Mouse (Mus musculus) layer of hippocampus, adult 9-10 months (tissue): ENCODE measurements around the gene Gm3187.
"Not testable (repeated sequence)": the region's sequence is repeated elsewhere in the genome, so short reads cannot be mapped to it uniquely, and the experiment has no call there.

Experiments used
- DNase-seq: peaks from one replicate; pipeline ENCODE4 v3.0.0; 2022; ENCODE audit warnings: low spot score

Gm3187 gene

DNA sequence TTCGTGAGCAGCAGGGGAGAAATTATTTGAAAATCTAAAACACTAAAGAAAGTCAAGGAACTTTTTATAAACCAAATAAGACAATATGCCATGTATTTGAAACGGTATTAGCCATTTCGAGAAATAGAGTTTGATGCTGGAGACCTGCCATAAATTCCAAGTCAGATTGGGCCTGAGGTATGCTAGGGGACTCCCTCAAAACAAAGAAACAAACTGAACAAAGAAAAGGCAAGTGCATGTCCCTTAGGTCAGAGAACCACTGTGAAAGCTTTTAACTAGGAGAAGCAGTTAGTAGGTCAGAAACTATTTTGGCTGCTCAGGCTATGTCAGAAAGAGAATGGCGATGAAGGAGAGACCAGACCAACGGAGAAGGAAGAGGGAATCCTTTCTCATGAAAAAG is at the start of gene Gm3187:
Gene Gm3187 (plus strand): TSS at position 301 of the 400 bp plus-strand sequence.
- not testable (repeated sequence) for DNase-seq

DNA sequence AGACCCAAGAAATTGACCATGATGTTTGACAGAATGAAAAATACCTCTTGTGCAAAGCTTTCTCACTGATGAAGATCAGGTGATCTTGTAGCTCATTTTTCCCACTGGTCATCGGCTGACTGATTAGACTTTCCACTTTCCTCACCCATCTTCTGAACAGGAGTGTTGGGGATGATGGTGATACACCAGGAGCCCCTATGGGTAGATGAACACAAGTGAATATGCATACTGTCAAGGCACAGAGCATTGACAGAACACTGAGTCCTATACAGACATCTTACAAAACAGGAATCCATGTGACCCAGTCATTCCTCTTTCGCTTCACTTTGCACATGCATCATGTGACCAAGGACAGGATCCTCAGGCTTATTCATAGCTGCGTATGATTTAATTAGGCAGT is 28.6 kb upstream of the Gm3187 start, which contains the start of gene Gm3194:
Gene Gm3194 (minus strand): TSS at position 101 of the 400 bp plus-strand sequence.
- not testable (repeated sequence) for DNase-seq

DNA sequence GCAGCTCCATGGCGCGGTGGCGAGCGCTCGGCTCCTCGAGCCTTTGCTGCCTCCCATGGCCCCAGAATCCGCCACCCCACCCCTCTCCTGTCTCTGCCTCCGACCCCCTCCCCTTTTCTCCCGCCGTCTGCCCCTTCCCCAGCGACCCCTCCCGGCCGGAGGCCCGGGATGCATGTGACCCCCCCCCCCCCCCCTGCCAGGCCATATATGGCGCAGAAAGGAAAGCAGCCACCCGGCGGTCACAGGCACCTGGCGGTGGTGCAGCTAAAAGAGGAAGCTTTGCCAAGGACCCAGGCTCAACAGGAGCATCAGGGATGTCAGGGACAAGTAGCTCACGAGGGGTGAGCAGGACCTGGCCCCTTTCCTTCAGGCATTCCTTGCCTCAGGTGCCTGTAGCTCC is 23.5 kb upstream of the Gm3187 start:
- DNase-seq, result not testable (repeated sequence)

DNA sequence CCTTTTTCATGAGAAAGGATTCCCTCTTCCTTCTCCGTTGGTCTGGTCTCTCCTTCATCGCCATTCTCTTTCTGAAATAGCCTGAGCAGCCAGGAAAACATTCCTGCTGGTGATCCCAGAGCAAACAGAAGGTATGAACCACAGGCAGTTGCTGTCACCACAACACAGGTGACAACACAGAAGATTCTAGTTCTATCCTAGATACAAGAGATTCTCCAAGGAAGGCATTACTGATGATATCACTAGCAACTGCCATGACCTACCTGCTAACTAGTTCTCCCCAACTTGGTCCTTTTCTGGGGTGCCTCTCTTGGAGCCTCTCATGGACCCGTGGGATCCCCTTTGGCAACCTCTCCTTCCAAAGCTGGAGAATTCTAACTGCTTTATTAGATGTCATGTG is 6.3 kb upstream of the Gm3187 start, which contains the start of gene Gm8246:
Gene Gm8246 (minus strand): TSS at position 101 of the 400 bp plus-strand sequence.
- not testable (repeated sequence) for DNase-seq

DNA sequence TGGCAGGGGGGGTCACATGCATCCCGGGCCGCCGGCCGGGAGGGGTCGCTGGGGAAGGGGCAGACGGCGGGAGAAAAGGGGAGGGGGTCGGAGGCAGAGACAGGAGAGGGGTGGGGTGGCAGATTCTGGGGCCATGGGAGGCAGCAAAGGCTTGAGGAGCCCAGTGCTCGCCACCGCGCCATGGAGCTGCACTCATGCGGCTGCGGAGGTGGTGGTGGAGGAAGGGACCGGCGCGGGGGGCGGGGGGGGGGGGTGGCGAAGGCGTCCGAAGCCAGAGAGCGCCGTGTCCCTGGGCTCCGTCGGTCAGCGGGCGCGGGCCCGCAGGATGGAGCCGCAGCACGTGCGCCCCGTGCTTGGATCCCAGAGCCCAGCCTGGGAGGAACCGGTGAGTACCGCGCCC is 17.4 kb downstream of the Gm3187 start, which contains the start of gene Gm3488:
Gene Gm3488 (plus strand): TSS at position 301 of the 400 bp plus-strand sequence.
- DNase-seq, result not testable (repeated sequence)

DNA sequence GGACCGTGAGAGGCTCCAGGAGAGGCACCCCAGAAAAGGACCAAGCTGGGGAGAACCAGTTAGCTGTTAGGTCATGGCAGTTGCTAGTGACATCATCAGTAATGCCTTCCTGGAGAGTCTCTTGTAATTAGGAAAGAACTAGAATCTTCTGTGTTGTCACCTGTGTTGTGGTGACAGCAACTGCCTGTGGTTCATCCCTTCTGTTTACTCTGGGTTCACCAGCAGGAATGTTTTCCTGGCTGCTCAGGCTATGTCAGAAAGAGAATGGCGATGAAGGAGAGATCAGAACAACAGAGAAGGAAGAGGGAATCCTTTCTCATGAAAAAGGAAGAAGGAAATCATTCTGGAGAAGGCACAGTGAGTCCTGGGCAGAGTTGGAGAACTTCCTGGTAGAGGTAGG is 54.2 kb downstream of the Gm3187 start, which contains the start of gene Gm3532:
Gene Gm3532 (plus strand): TSS at position 301 of the 400 bp plus-strand sequence.
- not testable (repeated sequence) for DNase-seq
